Mouse (Mus musculus): ENCODE data around the gene St3gal3. TPM values are rescaled to one million over a fixed set of nuclear protein-coding genes. Genes with fewer than 3 reads are reported as not detected.

Gene St3gal3
- polyA plus RNA-seq, 1 experiment from 2014 or later, result 6.7 TPM

- Histone ChIP-seq H3K27ac (ENCODE audit: low read length) (no peak overlapping the region), H3K4me1 (replicated peaks; ENCODE audit: control insufficient read depth, insufficient read depth, low read length) (no peaks in the 10 kb centered on the region), H3K4me3 (ENCODE audit: low read length) (no peak overlapping the region), H3K36me3 (ENCODE audit: control insufficient read depth, insufficient read depth, low read length) (peaks cover 80% of the 10 kb centered on the region), H3K4me2 (ENCODE audit: low read depth, low read length) (no peak overlapping the region), H3K9ac (ENCODE audit: low read length) (no peak overlapping the region), H3K9me3 (ENCODE audit: control insufficient read depth, low read length) (no peaks in the 10 kb centered on the region), H3K27me3 (ENCODE audit: control insufficient read depth, insufficient read depth, low read depth, low read length) (no peaks in the 10 kb centered on the region)
- ATAC-seq (ENCODE audit: low read depth), result no peak
- WGBS, result 89% methylated on average over 9 of the region's 9 CpGs
Measured at GRCm38 (mm10) chr4:118144324-118144723, 9.6 kb upstream of the St3gal3 start.

DNA sequence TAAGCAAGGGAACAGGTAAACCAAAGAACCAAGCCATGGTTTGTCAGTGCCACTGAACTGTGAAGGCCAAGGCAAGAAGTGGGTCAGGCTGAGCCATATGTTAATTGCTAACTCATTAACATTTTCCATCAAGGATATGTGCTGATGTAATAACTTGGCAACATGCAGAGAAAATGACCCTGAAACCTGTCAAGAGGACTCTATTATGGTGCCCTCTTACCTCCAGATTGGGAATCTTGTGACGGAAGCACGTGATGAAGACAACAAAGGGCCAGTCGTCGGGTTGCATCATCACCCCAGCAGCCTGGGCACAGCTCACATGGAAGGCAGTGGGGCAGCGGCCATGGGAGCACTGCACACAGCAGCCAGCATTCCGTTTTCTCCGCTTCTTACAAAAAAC is 9.0 kb upstream of the St3gal3 start:
- ATAC-seq (ENCODE audit: low read depth), result no peak
- H3K27ac ChIP-seq (ENCODE audit: low read length), result no peak overlapping the region
- WGBS, result 87% methylated on average over 7 of the region's 7 CpGs

GRCm38 (mm10) chr4:118141511-118141910 is 6.8 kb upstream of the St3gal3 start:
- no peak for ATAC-seq (ENCODE audit: low read depth)
- no peak overlapping the region for H3K4me2 ChIP-seq (ENCODE audit: low read depth, low read length)
- no peak overlapping the region for H3K27ac ChIP-seq (ENCODE audit: low read length)
- H3K27me3 ChIP-seq (ENCODE audit: control insufficient read depth, insufficient read depth, low read depth, low read length), result no peaks in the 10 kb centered on the region
- H3K9me3 ChIP-seq (ENCODE audit: control insufficient read depth, low read length), result no peaks in the 10 kb centered on the region
- H3K36me3 ChIP-seq (ENCODE audit: control insufficient read depth, insufficient read depth, low read length), result peaks cover 74% of the 10 kb centered on the region
- no peak overlapping the region for H3K9ac ChIP-seq (ENCODE audit: low read length)
- H3K4me1 ChIP-seq (replicated peaks; ENCODE audit: control insufficient read depth, insufficient read depth, low read length), result no peaks in the 10 kb centered on the region
- WGBS, result 90% methylated on average over 5 of the region's 5 CpGs
- H3K4me3 ChIP-seq (ENCODE audit: low read length), result no peak overlapping the region

More for the DNA sequence above, 9.0 kb upstream of the St3gal3 start:
- no peak overlapping the region for H3K4me3 ChIP-seq (ENCODE audit: low read length)
- no peaks in the 10 kb centered on the region for H3K4me1 ChIP-seq (replicated peaks; ENCODE audit: control insufficient read depth, insufficient read depth, low read length)
- no peaks in the 10 kb centered on the region for H3K27me3 ChIP-seq (ENCODE audit: control insufficient read depth, insufficient read depth, low read depth, low read length)
- no peaks in the 10 kb centered on the region for H3K9me3 ChIP-seq (ENCODE audit: control insufficient read depth, low read length)
- no peak overlapping the region for H3K9ac ChIP-seq (ENCODE audit: low read length)
- H3K36me3 ChIP-seq (ENCODE audit: control insufficient read depth, insufficient read depth, low read length), result peaks cover 78% of the 10 kb centered on the region
- no peak overlapping the region for H3K4me2 ChIP-seq (ENCODE audit: low read depth, low read length)

- Histone ChIP-seq H3K9me3 (ENCODE audit: control insufficient read depth, low read length) (no peaks in the 10 kb centered on the region), H3K9ac (ENCODE audit: low read length) (no peak overlapping the region), H3K27ac (ENCODE audit: low read length) (0 out of 2 replicates have a peak overlapping the region, but pooled peaks have one; percentile 22), H3K4me3 (ENCODE audit: low read length) (no peak overlapping the region), H3K4me2 (ENCODE audit: low read depth, low read length) (no peak overlapping the region), H3K4me1 (replicated peaks; ENCODE audit: control insufficient read depth, insufficient read depth, low read length) (peaks cover 6% of the 10 kb centered on the region), H3K36me3 (ENCODE audit: control insufficient read depth, insufficient read depth, low read length) (peaks cover 52% of the 10 kb centered on the region), H3K27me3 (ENCODE audit: control insufficient read depth, insufficient read depth, low read depth, low read length) (no peaks in the 10 kb centered on the region)
- ATAC-seq (ENCODE audit: low read depth), result peak; percentile 12; the same call in 1 of the 2 replicates
- 47% methylated on average over 5 of the region's 5 CpGs for WGBS
Measured at GRCm38 (mm10) chr4:118138891-118139290, 4.2 kb upstream of the St3gal3 start.

DNA sequence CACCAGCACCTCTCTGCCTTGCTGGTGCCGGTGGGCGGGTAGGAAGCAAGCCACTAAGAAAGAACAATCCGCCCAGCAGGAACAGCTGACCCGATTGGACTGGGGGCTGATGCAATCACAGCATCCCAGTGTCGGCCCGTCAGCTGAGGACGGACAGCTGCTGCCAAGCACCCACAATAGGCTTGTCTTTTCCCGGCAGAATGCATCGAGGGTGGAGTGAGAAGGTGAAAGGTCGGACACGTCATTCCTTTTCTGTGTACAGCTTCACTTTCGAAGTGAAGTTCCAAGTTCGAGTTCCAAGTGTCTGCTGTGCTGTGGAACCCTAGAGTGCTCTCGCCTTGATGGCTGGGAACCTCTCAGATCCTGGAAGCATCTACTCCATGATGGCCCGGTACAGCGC is 3.1 kb upstream of the St3gal3 start:
- WGBS, result 77% methylated on average over 16 of the region's 16 CpGs
- H3K27ac ChIP-seq (ENCODE audit: low read length), result no peak overlapping the region
- H3K36me3 ChIP-seq (ENCODE audit: control insufficient read depth, insufficient read depth, low read length), result peaks cover 42% of the 10 kb centered on the region
- no peak overlapping the region for H3K4me3 ChIP-seq (ENCODE audit: low read length)
- no peak overlapping the region for H3K9ac ChIP-seq (ENCODE audit: low read length)
- H3K4me1 ChIP-seq (replicated peaks; ENCODE audit: control insufficient read depth, insufficient read depth, low read length), result peaks cover 13% of the 10 kb centered on the region
- no peak overlapping the region for H3K4me2 ChIP-seq (ENCODE audit: low read depth, low read length)
- H3K9me3 ChIP-seq (ENCODE audit: control insufficient read depth, low read length), result no peaks in the 10 kb centered on the region
- no peak for ATAC-seq (ENCODE audit: low read depth)
- no peaks in the 10 kb centered on the region for H3K27me3 ChIP-seq (ENCODE audit: control insufficient read depth, insufficient read depth, low read depth, low read length)

GRCm38 (mm10) chr4:118137311-118137710 is 2.6 kb upstream of the St3gal3 start:
- no peak for ATAC-seq (ENCODE audit: low read depth)

DNA sequence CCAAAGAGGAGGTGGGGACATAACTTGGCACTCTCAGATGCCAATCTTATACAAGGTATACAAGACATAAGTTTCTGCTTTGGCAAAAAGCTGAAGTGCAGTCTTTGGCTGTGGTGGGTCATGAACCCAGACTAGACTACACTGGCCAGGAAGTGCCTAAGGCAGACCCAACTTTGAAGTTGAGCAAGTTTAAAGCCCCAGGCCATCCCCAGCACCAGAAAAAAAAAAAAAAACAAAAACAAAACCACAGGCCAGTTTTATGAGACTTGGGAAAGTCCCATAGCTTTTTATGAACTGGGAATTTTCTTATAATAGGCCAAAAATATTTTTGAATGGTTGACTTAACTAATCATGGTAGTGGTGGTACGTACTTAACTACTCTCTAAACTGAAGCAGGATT is 700 bp upstream of the St3gal3 start:
- peak overlapping the region; percentile 53 for H3K9ac ChIP-seq (ENCODE audit: low read length)
- H3K36me3 ChIP-seq (ENCODE audit: control insufficient read depth, insufficient read depth, low read length), result peaks cover 25% of the 10 kb centered on the region
- 93% methylated on average over 1 of the region's 1 CpGs for WGBS
- peak overlapping the region; percentile 91 for H3K4me3 ChIP-seq (ENCODE audit: low read length)
- H3K27ac ChIP-seq (ENCODE audit: low read length), result peak overlapping the region; percentile 47; the same call in 1 of the 2 replicates
- H3K4me2 ChIP-seq (ENCODE audit: low read depth, low read length), result peak overlapping the region; percentile 62
- no peaks in the 10 kb centered on the region for H3K27me3 ChIP-seq (ENCODE audit: control insufficient read depth, insufficient read depth, low read depth, low read length)
- H3K4me1 ChIP-seq (replicated peaks; ENCODE audit: control insufficient read depth, insufficient read depth, low read length), result peaks cover 13% of the 10 kb centered on the region
- no peak for ATAC-seq (ENCODE audit: low read depth)
- H3K9me3 ChIP-seq (ENCODE audit: control insufficient read depth, low read length), result no peaks in the 10 kb centered on the region

More at GRCm38 (mm10) chr4:118137311-118137710, 2.6 kb upstream of the St3gal3 start:
- Histone ChIP-seq H3K4me2 (ENCODE audit: low read depth, low read length) (no peak overlapping the region), H3K27me3 (ENCODE audit: control insufficient read depth, insufficient read depth, low read depth, low read length) (no peaks in the 10 kb centered on the region), H3K9ac (ENCODE audit: low read length) (no peak overlapping the region), H3K36me3 (ENCODE audit: control insufficient read depth, insufficient read depth, low read length) (peaks cover 37% of the 10 kb centered on the region), H3K4me1 (replicated peaks; ENCODE audit: control insufficient read depth, insufficient read depth, low read length) (peaks cover 13% of the 10 kb centered on the region), H3K9me3 (ENCODE audit: control insufficient read depth, low read length) (no peaks in the 10 kb centered on the region), H3K27ac (ENCODE audit: low read length) (no peak overlapping the region), H3K4me3 (ENCODE audit: low read length) (no peak overlapping the region)
- WGBS, result 89% methylated on average over 10 of the region's 10 CpGs

- Histone ChIP-seq H3K4me1 (replicated peaks; ENCODE audit: control insufficient read depth, insufficient read depth, low read length) (peaks cover 13% of the 10 kb centered on the region), H3K27ac (ENCODE audit: low read length) (no peak overlapping the region), H3K9me3 (ENCODE audit: control insufficient read depth, low read length) (no peaks in the 10 kb centered on the region), H3K4me3 (ENCODE audit: low read length) (no peak overlapping the region), H3K36me3 (ENCODE audit: control insufficient read depth, insufficient read depth, low read length) (peaks cover 1% of the 10 kb centered on the region; the same call in 1 of the 2 replicates), H3K27me3 (ENCODE audit: control insufficient read depth, insufficient read depth, low read depth, low read length) (no peaks in the 10 kb centered on the region), H3K9ac (ENCODE audit: low read length) (no peak overlapping the region), H3K4me2 (ENCODE audit: low read depth, low read length) (no peak overlapping the region)
- no peak for ATAC-seq (ENCODE audit: low read depth)
- 88% methylated on average over 5 of the region's 5 CpGs for WGBS
Measured at GRCm38 (mm10) chr4:118131329-118131728, 3.4 kb downstream of the St3gal3 start.

DNA sequence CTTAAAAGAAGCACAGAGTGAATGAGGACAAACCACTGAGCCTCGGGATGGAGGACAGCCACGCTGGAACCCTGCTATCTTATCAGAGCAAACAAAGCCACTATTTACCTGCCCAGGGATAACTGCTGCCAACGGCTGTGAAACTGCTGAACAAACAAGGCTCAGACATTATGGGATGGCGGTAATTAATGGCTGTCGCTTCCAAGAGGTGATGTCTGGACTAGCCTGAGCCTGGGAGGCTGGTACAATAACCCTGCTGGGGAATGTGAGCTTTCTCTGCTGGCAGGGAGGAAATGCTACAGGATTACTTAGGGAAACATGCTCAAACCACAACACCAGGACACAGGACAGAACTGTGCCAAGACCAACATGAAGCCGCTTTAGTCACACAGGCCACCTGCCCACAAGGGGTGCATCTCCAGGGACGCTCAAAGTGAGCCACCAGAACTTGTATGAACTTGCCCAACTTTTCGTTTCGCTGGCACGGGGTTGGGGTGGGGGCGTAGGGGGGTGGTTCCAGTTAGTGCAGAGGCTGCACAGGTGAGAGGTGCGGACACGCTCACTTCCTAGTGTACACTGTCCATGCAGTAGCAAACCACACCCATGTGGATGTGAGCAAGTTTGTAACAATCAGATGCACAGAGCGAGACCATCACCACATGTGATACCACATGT is 11.5 kb downstream of the St3gal3 start:
- H3K9me3 ChIP-seq (ENCODE audit: control insufficient read depth, low read length), result no peaks in the 10 kb centered on the region
- H3K9ac ChIP-seq (ENCODE audit: low read length), result 0 out of 2 replicates have a peak overlapping the region, but pooled peaks have one; percentile 15
- H3K27me3 ChIP-seq (ENCODE audit: control insufficient read depth, insufficient read depth, low read depth, low read length), result no peaks in the 10 kb centered on the region
- no peaks in the 10 kb centered on the region for H3K36me3 ChIP-seq (ENCODE audit: control insufficient read depth, insufficient read depth, low read length)
- no peak overlapping the region for H3K4me3 ChIP-seq (ENCODE audit: low read length)
- 72% methylated on average over 14 of the region's 14 CpGs for WGBS
- peaks cover 2% of the 10 kb centered on the region; the same call in 1 of the 2 replicates for H3K4me1 ChIP-seq (replicated peaks; ENCODE audit: control insufficient read depth, insufficient read depth, low read length)
- ATAC-seq (ENCODE audit: low read depth), result peak; percentile 26; the same call in 1 of the 2 replicates
- no peak overlapping the region for H3K4me2 ChIP-seq (ENCODE audit: low read depth, low read length)
- H3K27ac ChIP-seq (ENCODE audit: low read length), result no peak overlapping the region
